9 mouse cellular contexts compared by ENCODE assay signal in the genomic region with DNA sequence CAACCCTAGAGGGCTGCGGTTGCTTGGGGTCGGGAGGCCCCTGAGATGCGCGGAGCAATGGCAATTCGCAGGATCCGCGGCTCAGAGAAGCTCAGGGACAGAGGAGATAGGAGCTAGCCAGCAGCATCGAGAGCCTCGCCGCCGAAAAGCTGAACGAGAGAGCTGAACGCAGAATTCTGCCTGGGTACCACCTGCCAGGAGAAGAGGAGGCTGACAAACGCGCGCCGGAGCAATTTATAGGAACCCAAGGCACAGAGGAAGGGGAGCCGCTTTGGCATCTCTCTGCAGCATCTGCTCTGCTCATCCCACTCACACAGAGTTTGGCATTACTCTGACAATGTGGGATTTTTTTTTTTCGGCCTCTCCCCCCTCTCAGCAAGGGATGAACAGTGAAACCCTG. TPM values are rescaled to one million over a fixed set of nuclear protein-coding genes. Genes with fewer than 3 reads are reported as not detected.
DNase-seq lines count a peak whose midpoint lies in the region; ATAC-seq and TF ChIP-seq lines count a peak whose summit lies in the region.
"Had no signal": no experiment of that assay in that cellular context is flagged by ENCODE, and none has a peak within 500 bp of the region (broad histone marks: within the 10 kb centered on the region; RNA-seq: fewer than 3 reads in every experiment).

A gene (minus strand): TSS at position 335 of the 400 bp plus-strand sequence.

- H3K4me3 ChIP-seq in heart, embryonic 14.5 days (ENCODE audit: control insufficient read depth in 1 of 2, insufficient read depth in 1 of 2, low read depth in 1 of 2, low read length in 2 of 2): peak within 1 kb of the TSS; percentile 52 to 64
- H3K4me3 ChIP-seq in cortical plate, adult 2 months (ENCODE audit: insufficient read depth, low read length): peak within 1 kb of the TSS; percentile 98
- peak within 1 kb of the TSS; percentile 47 for H3K4me3 ChIP-seq in stomach, embryonic 14.5 days (ENCODE audit: low read depth, low read length)

- H3K27me3 ChIP-seq in heart, embryonic 14.5 days (ENCODE audit: control insufficient read depth, insufficient read depth, low read length): peaks cover 18% of the 10 kb centered on the region
- peaks cover 31% of the 10 kb centered on the region for H3K27me3 ChIP-seq in stomach, embryonic 14.5 days (ENCODE audit: control insufficient read depth, insufficient read depth, low read length)

- ATAC-seq in heart, embryonic 14.5 days (ENCODE audit: insufficient number of reproducible peaks, insufficient read depth, low FRiP score, low read depth): no peak
- ATAC-seq in megakaryocyte progenitor cell, adult 5-6 weeks (replicated peaks; ENCODE audit: poor library complexity): peak; percentile 27; the same call in 1 of the 2 replicates
- no peak for ATAC-seq in stomach, embryonic 14.5 days (ENCODE audit: insufficient number of reproducible peaks, insufficient read depth, low FRiP score, low read depth)

- no peak within 1 kb of the TSS for H3K27ac ChIP-seq in heart, embryonic 14.5 days (replicated peaks in 1 of 2; ENCODE audit: control insufficient read depth in 1 of 2, insufficient read depth in 1 of 2, low read depth in 2 of 2, low read length in 2 of 2)
- peak within 1 kb of the TSS; percentile 90; the same call in 1 of the 2 replicates for H3K27ac ChIP-seq in cortical plate, adult 2 months (ENCODE audit: insufficient read depth, low read length)
- no peak within 1 kb of the TSS for H3K27ac ChIP-seq in stomach, embryonic 14.5 days (ENCODE audit: low read length)

- H3K9me3 ChIP-seq in heart, embryonic 14.5 days (ENCODE audit: control insufficient read depth, low read length): no peaks in the 10 kb centered on the region
- H3K9me3 ChIP-seq in stomach, embryonic 14.5 days (ENCODE audit: control insufficient read depth, low read depth, low read length): no peaks in the 10 kb centered on the region

- 3% methylated on average over 19 of the region's 19 CpGs for WGBS in heart, embryonic 14.5 days
- 1% methylated on average over 19 of the region's 19 CpGs for WGBS in stomach, embryonic 14.5 days

- peak within 1 kb of the TSS; percentile 73 for H3K9ac ChIP-seq in heart, embryonic 14.5 days (ENCODE audit: low read length)
- peak within 1 kb of the TSS; percentile 4; the same call in 1 of the 2 replicates for H3K9ac ChIP-seq in stomach, embryonic 14.5 days (replicated peaks; ENCODE audit: low read depth, low read length)

- H3K36me3 ChIP-seq in heart, embryonic 14.5 days (ENCODE audit: control insufficient read depth, insufficient read depth, low read length): no peaks in the 10 kb centered on the region
- no peaks in the 10 kb centered on the region for H3K36me3 ChIP-seq in stomach, embryonic 14.5 days (ENCODE audit: control insufficient read depth, insufficient read depth, low read length)

- peak; percentile 91 for TF ChIP-seq POLR2A in cortical plate, adult 2 months (IDR thresholded peaks at IDR 0.05; ENCODE audit: extremely low read depth, insufficient read depth, low read length)

- no peak for DNase-seq in heart, adult 8-10 months (ENCODE audit: low spot score)
- peak; percentile 85 to 92 for DNase-seq in frontal cortex, postnatal 36 days (ENCODE audit: low spot score in 2 of 2)
- DNase-seq in layer of hippocampus, postnatal 14 days (ENCODE audit: low spot score in 2 of 2): peak; percentile 78 to 90
- no peak for DNase-seq in spleen, adult 12 weeks (ENCODE audit: low spot score)

- no peak for TF ChIP-seq CTCF in cortical plate, adult 2 months (IDR thresholded peaks at IDR 0.05; ENCODE audit: extremely low read depth, insufficient read depth, low read length)

- H3K4me1 ChIP-seq in heart, embryonic 14.5 days (ENCODE audit: control insufficient read depth in 2 of 2, insufficient read depth in 2 of 2, low read length in 2 of 2): peaks cover 11 to 16% of the 10 kb centered on the region in 2 experiments
- H3K4me1 ChIP-seq in cortical plate, adult 2 months (ENCODE audit: control insufficient read depth, insufficient read depth, low read length): no peaks in the 10 kb centered on the region; the same call in 1 of the 2 replicates
- H3K4me1 ChIP-seq in stomach, embryonic 14.5 days (ENCODE audit: control insufficient read depth, insufficient read depth, low read length): peaks cover 8% of the 10 kb centered on the region; the same call in 1 of the 2 replicates

- H3K4me2 ChIP-seq in heart, embryonic 14.5 days (ENCODE audit: low read length): peak within 1 kb of the TSS; percentile 100
- H3K4me2 ChIP-seq in stomach, embryonic 14.5 days (replicated peaks; ENCODE audit: low read depth, low read length): peak within 1 kb of the TSS; percentile 98

RNA-seq across cellular contexts. Expression of the gene that starts here (rescaled TPM):
- 1.5 and 1.8 TPM in 2 replicates for polyA plus RNA-seq in heart, embryonic 14.5 days (2014; fragmentation: Nextera tagmentation; extraction: Ambion mirVana)
- under 1 TPM; 0.11 to 0.40 (median 0.23) TPM for total RNA-seq in heart, adult 8-10 months (2022)
- polyA plus RNA-seq in cortical plate, adult 2 months (2012; rRNA removed): 38.3 and 47.1 TPM in 2 replicates
- total RNA-seq in layer of hippocampus, postnatal 14 days (2021): 10 to 100 TPM; 86.5 to 90.6 TPM
- not detected in 2 replicates for total RNA-seq in megakaryocyte progenitor cell, adult 5-6 weeks (2015)
- total RNA-seq in megakaryocyte progenitor cell, adult 5-6 weeks (2017): not detected in 2 replicates
- 0.36 and 0.38 TPM in 2 replicates for polyA plus RNA-seq in stomach, embryonic 14.5 days (2014; fragmentation: Nextera tagmentation; extraction: Ambion mirVana)
- total RNA-seq: adrenal gland, adult 18-20 months had no signal

Comparison
In these comparisons a context has a peak if more than half of its experiments do, and no peak if none do; other contexts are left out.
1. RNA of the gene that starts here (total RNA-seq): 86.5 to 90.6 TPM in layer of hippocampus, postnatal 14 days; 0.11 to 0.40 TPM in heart, adult 8-10 months and not detected in megakaryocyte progenitor cell, adult 5-6 weeks; every median in the first group is over 10 times any median in the second.
2. RNA of the gene that starts here (polyA plus RNA-seq): 38.3 to 47.1 TPM in cortical plate, adult 2 months; 1.5 to 1.8 TPM in heart, embryonic 14.5 days and 0.36 to 0.38 TPM in stomach, embryonic 14.5 days; every median in the first group is over 10 times any median in the second.
3. Peak in ATAC-seq in megakaryocyte progenitor cell, adult 5-6 weeks; RNA of the gene not detected or under 1 TPM.
4. H3K4me3 ChIP-seq: peak in every context shown above with its lines; median percentile 98 in cortical plate, adult 2 months; 58 in heart, embryonic 14.5 days; 47 in stomach, embryonic 14.5 days.
5. DNase-seq: peak in frontal cortex, postnatal 36 days (2 of 2) and layer of hippocampus, postnatal 14 days (2 of 2); none in heart, adult 8-10 months (single experiment) and spleen, adult 12 weeks (single experiment).